Mouse (Mus musculus) brain, embryonic 18.5 days (tissue): Measurements from ENCODE around the gene Ncoa7.
"Not testable (repeated sequence)": the region's sequence is repeated elsewhere in the genome, so short reads cannot be mapped to it uniquely, and the experiment has no call there.

ENCODE experiments used
- DNase-seq: peaks from one replicate; pipeline ENCODE4 v3.0.0-alpha.2; 2012; ENCODE audit warnings: low read depth, low spot score

Gene Ncoa7

DNA sequence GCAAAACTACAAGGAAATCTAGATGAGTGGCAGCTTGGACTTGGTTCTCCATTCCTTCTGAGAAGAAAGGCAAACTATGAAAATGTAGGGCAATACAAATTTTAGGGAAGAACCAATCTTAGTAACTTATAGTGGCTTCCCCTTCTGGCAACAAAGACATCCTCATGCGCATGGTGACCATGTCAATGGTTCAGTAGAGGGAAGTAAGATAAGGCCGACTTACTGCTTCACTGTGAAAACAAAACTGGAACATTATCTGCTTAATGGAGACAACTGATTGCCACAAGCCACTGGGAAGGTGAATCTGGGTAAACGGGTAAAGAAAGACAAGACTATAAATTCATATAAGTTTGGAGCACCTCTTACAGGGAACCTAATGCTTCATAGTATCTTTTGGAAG, 128.3 kb downstream of the Ncoa7 start:
- DNase-seq = no peak

GRCm38 (mm10) chr10:30666580-30666979, 136.5 kb downstream of the Ncoa7 start:
- DNase-seq = no peak

GRCm38 (mm10) chr10:30660564-30661328, 142.4 kb downstream of the Ncoa7 start:
- no peak for DNase-seq

DNA sequence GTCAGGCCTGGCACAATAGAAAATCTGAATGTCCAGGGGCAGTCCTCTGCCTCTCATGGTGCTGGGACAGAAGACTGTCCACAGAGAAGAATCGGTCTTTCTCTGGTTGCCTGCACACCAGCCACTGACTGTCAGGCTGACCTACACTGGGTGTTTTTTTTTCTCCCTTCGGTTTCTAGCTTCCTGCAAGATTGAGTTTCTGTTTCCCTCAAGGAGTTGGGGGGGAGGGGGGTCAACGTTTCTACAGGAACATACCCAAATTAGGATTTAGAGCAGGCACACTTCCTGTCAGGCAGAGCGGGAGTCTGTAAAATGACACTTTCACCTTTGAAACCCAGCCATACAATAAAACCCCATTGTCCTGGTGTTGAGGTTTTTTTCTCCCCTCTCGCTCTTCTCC, 147.5 kb downstream of the Ncoa7 start:
- DNase-seq = no peak

GRCm38 (mm10) chr10:30647681-30648080, 155.4 kb downstream of the Ncoa7 start:
- no peak for DNase-seq

DNA sequence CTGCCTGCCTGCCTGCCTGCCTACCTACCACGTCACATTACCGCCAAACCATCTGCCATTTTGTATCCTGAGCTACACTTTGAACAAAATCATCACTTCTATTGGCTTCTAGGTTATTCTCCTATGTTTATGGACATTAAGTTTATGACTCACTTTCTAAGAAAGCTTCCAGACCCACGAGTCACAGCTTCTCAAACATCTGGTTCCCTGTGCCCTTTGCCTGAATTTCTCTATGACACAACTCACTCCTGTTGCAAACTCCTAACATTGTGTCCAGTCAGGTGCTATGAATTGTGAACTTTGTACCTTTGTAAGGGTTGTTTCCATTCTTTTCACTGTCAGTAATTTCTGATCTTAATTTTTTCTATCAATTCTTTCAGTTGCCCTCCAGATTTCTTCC, 164.9 kb downstream of the Ncoa7 start:
- no peak for DNase-seq

DNA sequence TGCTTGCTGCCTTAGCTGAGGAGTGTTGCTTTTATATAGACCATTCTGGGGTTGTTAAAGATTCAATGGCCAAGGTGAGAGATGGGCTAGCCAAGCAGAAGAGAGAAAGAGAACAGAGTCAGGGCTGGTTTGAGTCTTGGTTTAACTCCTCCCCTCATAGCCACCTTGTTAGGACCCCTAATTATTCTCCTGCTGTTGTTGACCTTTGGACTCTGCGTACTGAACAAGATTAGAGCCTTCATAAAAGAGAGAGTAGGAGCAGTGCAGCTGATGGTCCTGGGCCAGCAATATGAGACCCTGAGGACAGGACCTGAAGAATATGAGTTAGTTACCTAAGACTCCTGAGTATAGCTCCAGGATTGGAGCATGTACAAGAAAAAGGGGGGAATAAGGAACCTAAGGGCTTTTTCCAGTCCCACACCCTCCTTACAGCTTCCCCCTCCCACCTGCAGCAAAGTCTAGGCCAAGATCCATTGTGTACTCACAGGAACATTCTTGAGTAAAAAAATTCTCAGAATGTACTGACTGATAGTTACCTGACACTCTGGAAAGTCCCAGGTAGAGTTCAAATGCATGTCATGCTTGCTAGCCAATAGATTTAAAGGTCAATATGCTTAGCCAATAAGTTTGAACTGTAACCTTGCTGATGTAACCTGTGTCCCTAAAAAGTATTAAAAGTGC, 166.5 kb downstream of the Ncoa7 start:
- not testable (repeated sequence) for DNase-seq

DNA sequence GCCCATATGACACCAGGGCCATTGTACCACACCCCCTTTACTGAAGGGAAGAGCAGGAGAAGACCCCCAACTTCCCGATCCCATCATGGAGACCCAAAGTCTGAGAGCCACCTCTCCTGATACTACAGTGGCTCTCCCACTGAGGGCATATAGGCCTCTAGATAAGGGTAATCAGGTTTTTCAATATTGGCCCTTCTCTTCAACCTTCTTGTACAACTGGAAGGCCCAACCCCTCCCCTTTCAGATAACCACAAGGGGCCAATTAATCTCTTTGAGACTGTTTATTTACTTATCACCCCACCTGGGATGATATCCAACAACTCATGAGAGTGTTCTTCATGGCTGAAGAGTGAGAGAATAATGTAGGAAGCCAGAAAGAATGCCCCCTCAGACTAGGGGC, 170.4 kb downstream of the Ncoa7 start:
- no peak for DNase-seq

DNA sequence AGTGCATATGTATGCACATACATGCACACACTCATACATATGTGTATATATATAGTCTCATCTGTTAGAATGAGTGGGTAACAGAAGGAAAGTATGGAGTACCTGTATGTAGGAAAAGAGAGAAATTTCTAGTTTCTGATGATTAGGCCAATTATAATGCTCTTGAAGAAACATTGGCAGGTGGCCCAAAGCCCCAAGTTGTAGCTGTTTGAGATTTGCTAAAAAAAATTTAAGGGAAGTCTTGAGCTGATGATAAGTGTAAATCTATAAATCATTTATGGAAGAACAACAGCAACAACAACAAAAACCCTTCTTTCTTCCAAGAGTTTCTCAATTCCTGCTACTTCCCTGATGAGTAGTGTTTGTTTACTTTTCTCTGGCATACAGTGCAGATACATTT, 173.1 kb downstream of the Ncoa7 start:
- DNase-seq = no peak

GRCm38 (mm10) chr10:30629513-30629912, 173.6 kb downstream of the Ncoa7 start, which contains the start of gene Hint3:
Hint3 (minus strand) TSS chr10:30629632.
- DNase-seq = no peak

DNA sequence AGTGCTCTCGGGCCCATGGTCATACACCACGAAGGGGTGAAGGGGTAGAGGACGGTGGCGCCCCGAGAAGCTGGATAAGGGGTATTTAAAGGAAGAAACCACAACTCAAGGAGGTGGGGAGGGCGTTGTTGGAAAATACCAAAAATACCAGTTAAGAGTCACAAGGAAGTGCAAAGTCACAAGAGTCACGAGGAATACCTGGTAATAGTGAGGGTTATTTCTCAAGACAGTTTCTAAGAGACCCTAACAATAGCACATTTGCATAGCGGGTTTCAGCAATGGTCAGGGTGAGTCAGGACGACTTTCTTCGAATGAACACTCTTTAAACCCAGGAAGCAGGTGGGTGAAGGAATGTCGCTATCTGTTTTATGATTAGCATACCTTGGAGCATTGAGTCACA, 174.7 kb downstream of the Ncoa7 start:
- DNase-seq = not testable (repeated sequence)

- no peak for DNase-seq
Measured at GRCm38 (mm10) chr10:30627548-30627947, 175.6 kb downstream of the Ncoa7 start.

GRCm38 (mm10) chr10:30624161-30625019, 178.7 kb downstream of the Ncoa7 start:
- DNase-seq = no peak

DNA sequence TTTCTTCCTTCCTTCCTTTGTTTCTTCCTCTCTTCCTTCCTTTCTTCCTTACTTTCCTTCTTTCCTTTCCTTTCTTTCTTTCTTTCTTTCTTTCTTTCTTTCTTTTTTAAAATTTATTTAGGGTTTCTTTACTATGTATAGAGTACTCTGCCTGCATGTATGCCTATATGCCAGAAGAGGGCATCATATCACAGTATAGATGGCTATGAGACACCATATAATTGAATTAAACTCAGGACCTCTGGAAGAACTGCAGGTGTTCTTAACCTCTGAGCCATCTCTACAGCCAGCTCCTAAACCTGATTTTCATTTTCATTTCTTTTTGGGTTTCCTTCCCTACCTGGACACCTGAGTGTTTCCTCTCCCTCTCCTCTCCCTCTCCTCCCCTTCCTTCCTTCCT, 180.2 kb downstream of the Ncoa7 start:
- DNase-seq = no peak

DNA sequence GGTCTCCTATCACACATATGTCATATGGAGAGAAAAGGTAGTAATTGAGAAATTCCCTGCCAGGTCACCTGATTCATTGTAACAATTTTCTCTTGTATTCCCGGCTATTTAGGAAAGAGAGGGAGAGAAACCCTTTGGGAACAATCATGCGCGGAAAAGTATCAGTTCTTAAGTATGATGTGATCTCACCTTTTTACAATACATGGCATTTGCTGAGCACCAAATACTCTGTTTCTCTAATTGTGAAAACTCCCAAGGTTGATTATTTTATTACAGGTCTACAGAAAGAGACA, 184.3 kb downstream of the Ncoa7 start:
- DNase-seq = no peak

DNA sequence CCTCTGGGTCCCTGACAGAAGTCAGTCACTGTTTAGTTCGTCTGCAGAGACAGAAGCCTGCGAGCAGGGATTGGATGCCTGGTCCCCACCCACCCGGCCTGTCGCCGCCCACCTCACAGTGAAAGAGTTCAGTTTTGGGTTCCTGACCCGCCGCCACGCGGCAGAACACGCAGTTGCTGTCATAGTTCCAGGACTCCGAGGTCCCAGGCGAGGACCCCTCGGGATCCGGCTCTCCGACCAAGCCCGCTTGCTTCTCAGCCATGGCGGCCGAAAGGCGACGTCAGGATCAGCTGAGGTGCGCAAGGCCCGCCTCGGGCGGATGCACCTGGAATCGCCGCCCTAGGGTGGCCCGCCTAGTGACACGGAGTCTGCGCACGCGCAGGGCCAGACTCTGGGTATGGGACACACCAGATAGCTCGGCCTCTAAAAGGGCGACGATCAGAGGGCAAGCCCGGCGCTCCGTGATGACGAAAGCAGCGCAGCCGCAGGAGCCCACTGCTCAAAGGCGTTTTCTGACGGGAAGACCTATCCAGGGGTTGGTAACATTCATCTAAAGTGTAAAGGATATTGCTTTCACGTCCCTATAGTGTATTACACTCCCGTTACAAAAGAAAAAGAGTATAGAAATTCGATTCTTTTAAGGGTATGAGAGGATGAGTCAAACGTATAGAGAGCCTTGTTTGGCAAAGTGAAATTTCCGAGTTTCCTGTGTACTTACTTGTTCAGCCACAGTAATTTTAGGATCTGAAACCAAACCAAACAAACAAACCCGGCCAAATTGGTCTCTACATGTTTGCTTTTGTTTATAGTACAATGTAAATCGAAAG, 184.8 kb downstream of the Ncoa7 start:
- DNase-seq = peak; percentile 95

- no peak for DNase-seq
Measured at GRCm38 (mm10) chr10:30613039-30613438, 190.1 kb downstream of the Ncoa7 start.

DNA sequence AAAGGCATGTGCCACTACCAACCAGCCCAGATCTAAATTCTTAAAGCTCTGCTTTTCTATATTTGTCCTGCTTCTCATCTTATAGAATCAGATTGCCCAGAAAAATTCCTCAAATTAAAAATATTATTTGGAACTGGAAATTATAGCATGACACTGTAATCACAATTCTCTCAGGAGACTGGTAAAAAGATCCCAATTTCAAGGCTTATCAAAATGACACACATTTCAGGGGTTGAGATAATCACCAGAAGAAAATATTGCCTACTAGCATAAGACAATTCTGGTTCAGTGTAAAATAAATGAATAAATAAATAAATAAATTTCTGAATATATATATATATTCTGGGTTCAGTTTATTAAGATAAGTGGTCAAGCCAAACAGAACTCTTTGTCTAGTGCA, 193.5 kb downstream of the Ncoa7 start:
- DNase-seq = no peak

- no peak for DNase-seq
Measured at GRCm38 (mm10) chr10:30608109-30608508, 195.0 kb downstream of the Ncoa7 start.

DNA sequence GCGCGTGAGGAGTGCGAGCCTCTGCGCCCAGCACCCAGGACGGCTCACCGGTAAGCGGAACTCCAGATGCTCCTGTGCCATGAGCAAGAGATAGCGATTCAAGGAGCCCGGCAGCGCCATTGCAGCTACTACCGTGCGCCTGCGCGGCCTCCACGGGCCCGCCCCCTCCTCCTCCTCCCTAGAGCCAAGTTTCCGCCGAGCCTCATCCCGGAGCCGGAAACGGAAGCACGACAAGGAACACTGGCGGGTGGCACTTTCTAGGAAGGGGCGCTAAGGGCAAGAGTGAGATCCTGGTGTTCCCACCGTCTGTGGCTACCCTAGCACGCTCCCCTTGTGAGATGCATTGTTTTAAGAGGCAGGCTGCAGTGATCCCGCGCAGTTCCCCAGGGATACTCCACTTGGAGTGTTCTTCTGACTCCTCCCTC, 202.6 kb downstream of the Ncoa7 start, which contains the start of gene Trmt11:
Gene Trmt11, minus strand, starts transcription at position 208 of the 425 bp plus-strand sequence.
- peak; percentile 76 for DNase-seq

DNA sequence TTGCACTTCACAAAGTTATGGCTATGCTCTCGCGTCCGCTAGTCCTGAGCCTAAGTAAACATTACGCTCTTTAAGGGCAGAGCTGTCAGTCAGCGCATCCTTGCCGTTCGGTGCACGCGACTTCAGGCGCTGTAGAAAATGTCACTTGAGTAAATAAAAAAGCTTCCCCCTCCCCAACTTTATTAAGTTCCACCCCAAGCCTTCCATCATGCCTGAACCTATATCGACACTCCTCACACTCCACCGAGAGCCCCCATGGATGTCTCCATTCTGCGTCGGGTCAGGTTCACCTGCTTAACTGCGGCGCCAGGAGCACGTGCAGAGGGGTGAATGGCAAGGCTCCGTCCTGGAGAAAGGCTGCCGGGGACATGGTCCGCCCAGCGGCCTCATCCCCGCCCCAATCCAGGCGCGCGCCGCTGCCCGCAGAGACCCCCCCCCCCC, 203.0 kb downstream of the Ncoa7 start:
- no peak for DNase-seq
